Mouse (Mus musculus) erythroblast, adult 5-6 weeks (primary cell): Measurements from ENCODE around the gene Rassf3. TPM values are rescaled to one million over a fixed set of nuclear protein-coding genes. Genes with fewer than 3 reads are reported as not detected.
A peak's percentile ranks its signal among the peaks of the same experiment; 100 is the strongest.

Source experiments
- ATAC-seq: replicated peaks from 2 replicates; pipeline ENCODE4 v1.8.0; 2016; ENCODE audit warnings: moderate number of reproducible peaks, mild to moderate bottlenecking, moderate TSS enrichment, inconsistent platforms; ENCODE audit not compliant: poor library complexity, low FRiP score, severe bottlenecking
- total RNA-seq, 2 experiments: library from RNA; stranded (forward) in 1 of 2; stranded (reverse) in 1 of 2; fragments of 150-400 nt in 1 of 2; fragments of 200-764, 138-1000 nt in 1 of 2; gene quantifications; 2 replicates each; pipeline versions ENCODE4 v1.2.3 to v1.2.4; 2015 to 2017; ENCODE audit warnings: low replicate concordance in 2 of 2

The Rassf3 gene
- total RNA-seq, 2 experiments from 2014 or later, result 11.7 to 12.7 TPM

DNA sequence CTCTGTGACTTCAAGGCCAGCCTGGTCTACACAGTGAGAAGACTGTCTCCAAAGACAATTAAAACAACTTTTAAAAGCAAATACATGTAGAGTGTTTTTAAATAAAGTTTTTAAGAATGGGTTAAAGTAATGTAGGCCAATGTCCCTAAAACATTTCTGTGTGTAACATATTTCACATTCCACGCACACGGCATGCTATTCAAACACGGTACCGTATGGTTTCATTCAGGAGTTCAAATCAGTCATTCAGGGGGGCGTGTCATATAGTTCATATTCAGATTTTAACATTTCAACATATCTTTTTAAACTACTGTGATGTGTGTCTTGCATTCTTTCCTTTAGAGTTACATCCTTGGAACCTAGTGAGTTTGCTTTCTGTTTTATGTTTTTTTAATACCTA lies 7.9 kb downstream of the Rassf3 start:
- ATAC-seq, result no peak

DNA sequence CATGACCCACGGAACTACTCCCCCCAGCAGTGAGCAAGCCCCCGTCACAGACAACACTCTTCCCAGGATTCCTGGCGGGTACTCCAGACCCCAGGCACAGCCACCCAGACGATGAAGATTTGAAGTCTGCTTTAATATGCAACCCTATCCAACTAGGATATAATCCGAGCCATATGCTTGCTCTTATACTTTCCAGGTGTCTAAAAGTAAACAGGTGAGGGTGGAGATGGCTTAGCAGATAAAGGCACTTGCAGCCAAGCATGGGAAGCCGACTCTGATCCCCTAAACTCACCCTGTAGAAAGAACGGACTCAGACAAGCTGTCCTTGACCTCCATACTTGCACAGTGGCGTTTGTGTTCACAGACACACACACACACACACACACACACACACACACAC lies 8.4 kb downstream of the Rassf3 start:
- ATAC-seq, result no peak

DNA sequence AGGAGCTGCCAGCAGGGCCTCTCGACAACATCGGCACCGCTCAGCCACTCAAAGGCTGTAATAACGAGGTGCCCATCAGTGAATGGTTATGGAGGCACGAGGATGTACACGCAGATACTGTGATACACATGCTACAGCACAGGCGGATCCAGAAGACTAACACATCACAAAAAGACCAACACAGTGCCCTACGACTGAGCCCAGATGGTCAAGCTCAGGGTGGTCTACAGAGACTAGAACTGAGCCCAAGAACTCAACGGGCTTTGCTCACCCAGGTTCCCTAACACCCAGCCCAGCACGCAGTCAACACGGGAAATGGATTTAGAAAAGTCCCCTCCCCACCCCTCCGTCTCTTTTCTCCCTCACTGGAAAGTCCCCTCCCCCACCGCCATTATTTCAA lies 9.1 kb downstream of the Rassf3 start:
- no peak for ATAC-seq

DNA sequence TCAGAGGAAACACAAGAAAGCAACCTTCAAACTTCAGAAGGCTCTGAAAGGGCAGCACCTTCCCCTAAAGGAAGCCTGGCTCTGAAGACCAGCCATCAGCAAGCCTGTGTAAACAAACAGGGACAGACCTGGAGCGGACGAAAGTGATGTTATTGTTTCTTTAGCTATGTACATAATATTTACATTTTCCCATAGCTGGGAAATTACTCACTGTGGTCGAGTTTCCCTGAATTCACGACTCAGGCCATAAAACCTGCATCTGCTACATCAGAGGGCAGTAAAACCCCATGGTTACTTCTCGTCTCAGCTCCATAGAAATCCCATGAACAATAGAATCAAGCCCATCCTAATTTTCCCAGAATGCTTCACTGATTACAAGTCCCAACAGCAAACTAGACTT lies 11.1 kb downstream of the Rassf3 start:
- ATAC-seq, result no peak

DNA sequence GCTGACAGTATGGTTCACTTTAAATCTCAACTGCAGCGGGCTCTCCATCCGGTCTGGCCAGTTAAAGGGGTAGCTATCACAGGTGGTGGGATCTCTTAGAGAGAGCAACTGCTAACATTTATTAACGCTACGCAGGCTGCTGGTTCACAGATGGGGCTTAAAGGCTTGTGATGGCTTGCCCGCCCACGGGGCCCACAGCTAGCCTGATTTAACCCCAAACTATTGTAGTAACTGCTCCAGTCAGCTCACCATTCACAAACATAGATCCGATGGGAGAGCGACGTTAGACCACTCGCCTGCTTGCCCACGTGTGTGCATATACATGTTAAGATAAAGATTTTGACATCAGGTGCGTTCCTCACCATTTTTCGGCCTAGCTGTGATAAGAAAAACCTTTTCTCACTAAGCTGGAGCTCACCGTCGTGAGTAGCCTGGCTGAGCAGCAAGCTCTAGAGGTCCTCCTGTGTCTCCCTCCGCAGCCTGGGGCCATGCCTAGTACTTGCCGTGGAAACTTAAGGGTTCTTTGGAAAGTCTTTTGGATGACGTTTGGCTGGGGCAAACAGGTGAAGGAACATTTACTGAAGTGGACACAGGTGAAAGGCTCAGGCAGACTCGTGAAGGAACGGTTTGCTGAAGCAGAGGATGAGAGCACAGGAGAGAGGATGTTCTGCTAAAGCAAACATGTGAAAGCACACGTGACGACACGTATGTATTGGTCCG lies 13.8 kb downstream of the Rassf3 start:
- no peak for ATAC-seq

DNA sequence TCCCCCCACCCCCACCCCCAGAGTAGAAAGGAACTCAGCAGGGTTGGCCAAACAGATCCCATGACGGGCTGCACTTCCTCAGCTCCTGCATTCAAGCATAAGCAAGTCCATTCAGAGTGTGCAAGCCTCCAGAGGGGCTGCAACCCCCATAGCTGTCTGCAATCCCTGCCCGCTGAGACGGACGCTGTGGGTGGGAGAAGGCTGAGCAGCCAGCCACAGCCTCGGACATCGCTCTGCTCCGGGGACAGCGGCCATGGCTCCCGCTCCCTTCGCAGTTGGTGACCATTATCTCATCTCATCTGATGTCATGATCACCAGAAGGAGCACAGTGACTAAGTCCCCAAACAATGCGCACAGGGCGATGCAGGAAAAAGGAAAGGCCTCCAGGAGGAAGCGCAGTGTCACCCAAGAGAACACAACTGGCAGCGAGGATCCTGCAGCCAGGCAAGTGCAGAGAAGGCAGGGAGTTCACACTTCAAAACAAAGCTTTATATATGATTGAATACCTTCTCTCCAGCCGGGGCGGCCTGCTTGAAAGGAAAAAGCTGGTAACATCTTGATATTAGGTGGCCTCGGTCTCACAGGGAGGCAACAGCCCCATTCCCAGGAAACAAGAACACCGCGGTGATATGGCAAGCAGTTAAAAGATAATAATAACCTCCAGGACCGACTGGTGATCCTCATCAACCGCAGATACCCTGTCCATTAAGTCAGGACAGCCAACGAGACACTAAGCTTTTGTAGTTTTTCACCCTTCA lies 14.6 kb downstream of the Rassf3 start:
- no peak for ATAC-seq

DNA sequence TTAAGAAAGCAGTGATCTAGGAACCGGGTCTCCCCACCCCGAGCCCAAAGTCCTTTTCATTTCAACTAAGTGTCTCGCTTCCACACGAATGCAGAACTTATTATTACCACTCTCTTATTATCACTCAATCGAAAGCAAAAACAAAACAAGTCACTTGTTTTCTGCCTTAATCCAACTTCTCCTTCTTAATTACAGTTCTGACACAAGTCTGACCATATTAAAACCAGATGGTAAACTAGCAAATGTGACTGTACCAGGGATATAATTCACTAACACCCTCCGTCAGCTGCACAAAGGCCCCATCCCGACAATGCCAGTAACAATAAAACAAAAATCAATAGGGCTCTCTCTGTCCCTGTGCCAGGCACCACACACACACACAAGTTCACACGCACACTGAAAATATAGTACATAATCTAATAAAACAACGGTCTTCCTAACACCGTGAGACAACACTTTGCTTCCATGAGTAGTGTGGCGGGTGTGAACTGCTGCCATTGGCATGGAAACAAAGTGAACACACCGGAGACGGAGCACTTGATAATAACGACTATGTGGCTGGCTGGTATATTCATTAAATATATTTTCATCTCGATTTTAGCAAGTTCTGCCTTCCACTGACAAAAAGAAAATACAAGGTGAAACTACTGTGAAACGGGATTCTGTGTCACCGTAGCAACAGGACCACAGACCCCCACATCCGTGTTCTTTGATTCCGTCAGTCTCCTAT lies 16.9 kb downstream of the Rassf3 start:
- no peak for ATAC-seq

DNA sequence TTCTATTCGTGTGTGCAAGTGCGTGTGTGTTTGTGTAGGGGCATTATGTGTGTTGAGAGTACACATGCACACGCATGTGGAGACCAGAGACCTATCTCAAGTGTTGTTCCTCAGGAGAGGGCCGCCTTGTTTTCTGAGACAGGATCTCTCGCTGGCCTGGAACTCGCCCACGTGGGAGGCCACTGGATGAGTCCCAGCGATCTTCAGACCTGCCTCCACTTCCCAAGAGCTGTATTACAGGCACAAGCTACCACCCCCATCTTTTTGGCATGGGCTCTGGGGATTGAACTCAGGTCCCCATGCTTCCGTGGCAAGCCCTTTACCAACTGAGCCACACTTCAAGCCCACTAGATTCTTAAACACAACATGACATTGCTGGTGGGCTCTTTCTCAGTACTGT lies 17.7 kb downstream of the Rassf3 start:
- no peak for ATAC-seq

DNA sequence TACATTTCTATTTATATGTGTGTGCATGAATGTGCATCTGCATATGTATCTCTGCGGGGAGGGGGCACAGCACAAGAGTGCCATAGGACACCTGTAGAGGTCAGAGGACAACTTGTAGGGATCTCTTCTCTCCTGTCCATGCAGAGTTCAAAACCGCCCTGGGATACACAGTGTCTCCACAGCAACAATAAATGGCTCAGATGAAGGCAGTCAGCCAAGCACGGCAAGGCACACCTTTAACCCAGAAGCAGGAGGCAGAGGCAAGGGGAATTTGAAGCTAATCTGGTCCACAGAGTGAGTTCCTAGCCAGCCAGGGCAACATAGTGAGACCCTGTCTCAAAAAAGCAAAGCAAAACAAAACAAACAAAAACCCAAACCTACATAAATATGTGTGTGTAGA lies 18.8 kb downstream of the Rassf3 start:
- ATAC-seq, result no peak

DNA sequence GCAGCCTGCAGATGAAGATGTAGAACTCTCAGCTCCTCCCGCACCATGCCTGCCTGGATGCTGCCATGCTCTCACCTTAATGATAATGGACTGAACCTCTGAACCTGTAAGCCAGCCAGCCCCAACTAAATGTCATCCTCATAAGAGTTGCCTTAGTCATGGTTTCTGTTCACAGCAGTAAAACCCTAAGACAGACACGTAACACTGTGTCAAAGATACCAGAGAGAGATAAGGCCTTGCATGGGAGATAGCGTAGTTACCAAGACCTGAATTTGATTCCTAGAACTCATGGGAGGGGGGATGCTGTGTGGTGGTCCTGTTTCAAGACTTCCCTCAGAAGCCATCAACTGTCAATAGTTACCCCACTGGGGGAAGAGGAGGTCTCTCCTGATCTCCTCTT lies 20.6 kb downstream of the Rassf3 start:
- ATAC-seq, result no peak

DNA sequence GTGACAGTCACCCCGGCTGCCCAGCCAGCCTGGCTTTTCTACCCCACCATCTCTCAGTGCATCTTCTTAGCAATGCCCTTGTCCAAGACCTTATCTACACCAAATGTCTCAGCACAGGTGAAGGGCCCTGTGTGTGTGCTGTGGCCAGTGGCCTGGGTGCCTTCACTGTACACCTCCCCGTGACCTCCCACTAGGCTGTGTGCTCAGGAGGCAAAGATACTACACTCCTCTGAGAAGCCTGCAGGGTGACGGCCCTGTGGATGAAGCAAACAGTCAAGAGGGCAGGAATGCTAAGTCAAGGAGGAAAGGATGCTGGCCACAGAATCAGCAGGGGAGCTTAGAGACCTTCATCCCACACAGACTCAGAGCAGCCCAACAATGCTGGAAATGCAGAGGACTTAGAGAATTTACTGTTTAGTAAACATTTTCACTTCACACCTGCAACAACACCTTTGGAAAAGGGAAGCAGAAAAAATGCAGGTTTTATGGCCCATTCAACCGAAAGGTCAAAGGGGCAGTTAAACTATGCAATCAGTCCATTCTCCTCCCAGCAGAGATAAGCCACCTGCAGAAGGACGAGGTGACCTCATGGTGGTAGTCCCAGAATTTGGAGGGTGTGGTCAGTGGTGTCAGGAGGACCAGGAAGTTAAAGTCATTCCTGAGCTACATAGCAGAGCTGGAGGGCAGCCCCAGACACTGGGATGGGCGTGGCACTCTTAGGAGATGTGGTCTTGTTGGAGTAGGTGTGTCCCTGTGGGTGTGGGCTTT lies 21.3 kb downstream of the Rassf3 start:
- no peak for ATAC-seq

DNA sequence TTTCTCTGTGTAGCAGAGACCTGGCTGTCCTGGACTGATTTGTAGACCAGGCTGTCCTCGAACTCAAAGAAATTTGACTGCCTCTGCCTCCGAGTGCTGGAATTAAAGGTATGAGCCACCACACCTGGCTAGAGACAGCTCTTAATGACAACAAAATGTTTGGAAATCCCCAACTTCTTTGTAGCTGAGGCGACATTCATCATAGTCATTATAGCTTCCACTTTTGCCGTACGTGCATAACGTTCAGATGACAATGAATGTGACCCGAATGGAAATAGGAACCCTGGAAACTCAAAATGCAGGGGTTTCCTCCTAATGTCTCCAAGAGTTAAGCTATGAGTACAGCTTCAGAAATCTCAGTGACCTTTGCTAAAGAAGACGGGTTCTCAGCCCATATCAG lies 22.1 kb downstream of the Rassf3 start:
- ATAC-seq, result no peak

DNA sequence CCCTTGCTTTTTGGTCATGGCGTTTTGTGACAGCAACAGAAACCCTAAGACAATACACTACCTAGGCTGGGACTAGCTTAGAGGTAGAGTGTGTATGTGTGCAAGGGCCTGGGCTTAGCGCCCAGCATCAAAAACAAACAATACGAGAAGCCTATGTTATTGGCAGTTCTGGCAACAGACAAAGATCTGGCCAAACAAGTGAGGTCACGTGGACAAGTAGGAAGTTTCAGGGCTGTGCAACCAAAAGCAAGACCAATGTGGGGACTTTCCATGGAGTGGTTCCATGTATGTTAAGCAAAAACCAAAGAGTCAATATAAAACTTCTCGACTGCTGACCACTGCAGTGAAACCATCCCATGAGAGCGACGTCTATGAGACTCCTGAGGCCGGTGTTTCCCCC lies 30.3 kb downstream of the Rassf3 start:
- ATAC-seq, result no peak

DNA sequence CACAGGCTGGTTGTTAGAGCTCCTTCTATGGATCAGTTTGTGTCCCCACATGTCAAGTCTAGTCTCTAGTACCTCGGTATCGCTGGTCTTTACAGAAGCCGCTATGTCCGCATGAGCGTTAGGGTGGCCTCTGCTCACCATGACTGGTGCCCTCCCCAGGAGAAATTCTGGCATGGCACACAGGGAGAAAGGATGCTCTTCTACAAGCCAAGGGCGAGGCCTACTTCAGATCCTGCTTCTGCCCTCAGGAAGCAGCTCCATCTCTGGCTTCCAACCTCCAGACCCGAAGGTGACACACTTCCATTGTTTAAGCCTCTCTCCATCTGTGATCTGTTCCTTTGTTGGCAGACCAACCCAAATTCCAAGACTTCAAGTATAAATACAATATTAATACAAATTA lies 31.9 kb downstream of the Rassf3 start:
- ATAC-seq, result no peak

DNA sequence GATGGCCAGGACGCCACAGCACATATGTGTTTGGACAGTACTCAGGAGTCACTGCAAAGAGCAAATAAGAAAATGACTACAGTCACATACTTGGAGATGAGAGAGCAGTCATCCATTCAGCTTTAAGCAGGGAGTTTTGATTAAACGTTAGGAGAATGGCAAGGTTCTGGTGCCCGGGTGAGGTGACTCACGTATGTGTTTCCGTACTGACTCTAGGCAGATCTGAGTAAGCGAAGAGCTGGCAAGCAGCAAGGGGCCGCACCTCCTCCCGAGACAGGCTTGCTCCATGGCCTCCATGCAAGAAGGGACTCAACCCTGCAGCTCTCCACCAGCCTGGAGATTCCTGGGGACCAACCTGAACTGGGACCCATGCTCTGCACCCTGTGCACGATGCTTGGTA lies 32.4 kb downstream of the Rassf3 start:
- ATAC-seq, result 0 out of 2 replicates have a peak, but pooled peaks have one; percentile 19

DNA sequence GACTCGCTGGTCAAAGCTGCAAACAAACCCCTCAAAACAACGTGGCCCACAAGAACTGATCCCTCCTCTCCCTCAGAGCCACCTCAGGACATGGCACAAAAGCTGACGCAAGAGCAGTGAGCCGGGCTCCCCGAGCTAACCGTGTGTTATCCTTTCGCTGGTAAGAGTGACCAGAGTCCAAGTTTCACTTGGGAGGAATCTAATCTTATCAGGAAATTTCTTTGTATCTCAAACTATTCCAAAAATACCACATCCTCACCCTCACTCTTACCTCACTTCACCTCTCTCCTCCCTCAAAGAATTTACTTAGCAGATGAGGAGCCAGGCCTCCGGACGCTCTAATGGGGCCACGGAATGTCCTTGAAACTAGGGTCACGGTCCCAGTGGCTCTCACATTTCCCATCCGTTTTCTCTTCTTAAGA lies 36.8 kb downstream of the Rassf3 start:
- ATAC-seq, result no peak

DNA sequence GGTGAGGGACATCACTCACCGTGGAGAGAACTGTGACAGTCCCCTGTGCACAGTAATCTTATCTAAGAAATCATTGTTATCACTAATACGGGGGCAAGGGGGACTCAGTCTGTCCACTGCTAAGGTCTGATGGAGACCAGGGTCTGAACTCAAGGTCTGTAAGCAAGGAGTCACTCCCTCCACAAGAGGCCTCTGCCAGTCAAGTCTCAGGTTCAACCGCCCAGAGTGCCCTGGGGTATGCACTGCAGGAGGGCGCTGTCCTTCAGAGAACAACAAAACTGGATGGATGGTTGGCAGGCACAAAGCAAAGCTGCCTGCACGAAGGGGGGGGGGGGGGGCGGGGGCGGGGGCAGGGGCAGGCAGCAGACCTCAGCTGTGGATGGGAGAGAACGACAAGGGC lies 38.0 kb downstream of the Rassf3 start:
- no peak for ATAC-seq

DNA sequence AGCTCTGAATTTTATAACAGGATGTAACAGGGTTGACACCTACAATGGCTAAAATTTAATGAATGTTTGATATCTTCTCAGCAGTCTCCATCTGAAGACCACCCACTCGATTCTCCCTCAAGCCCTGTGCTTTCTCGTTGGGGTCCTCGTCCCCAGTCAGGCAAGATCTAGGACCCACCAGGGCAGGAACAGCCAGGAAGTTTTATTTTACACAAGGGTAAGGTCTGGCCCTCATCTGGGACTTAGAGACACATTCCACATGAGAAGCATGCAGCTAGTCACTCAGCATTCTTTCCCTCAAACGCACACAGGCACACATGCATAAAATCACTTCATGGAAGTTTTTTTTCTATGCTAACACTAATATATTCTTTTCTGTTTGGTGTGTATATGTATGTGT lies 39.5 kb downstream of the Rassf3 start:
- no peak for ATAC-seq

DNA sequence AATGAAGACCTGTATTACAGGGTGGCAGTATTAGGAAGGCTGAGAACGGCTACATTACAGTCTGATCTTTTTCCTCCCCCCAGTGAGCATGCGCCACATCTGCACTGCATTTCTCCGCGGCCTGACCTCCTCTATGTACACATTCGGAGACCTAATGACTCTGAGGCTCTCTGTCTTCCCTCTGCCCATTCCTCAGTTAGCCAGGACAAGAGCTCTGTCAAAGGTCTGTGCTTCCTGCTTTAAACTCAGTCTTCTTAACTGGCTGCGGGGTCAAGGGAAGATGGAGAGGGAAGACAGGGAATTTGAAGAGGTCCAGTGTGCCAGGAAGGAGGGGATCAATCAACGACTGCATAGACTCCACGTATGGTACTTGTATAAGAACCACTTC lies 39.9 kb downstream of the Rassf3 start:
- no peak for ATAC-seq

DNA sequence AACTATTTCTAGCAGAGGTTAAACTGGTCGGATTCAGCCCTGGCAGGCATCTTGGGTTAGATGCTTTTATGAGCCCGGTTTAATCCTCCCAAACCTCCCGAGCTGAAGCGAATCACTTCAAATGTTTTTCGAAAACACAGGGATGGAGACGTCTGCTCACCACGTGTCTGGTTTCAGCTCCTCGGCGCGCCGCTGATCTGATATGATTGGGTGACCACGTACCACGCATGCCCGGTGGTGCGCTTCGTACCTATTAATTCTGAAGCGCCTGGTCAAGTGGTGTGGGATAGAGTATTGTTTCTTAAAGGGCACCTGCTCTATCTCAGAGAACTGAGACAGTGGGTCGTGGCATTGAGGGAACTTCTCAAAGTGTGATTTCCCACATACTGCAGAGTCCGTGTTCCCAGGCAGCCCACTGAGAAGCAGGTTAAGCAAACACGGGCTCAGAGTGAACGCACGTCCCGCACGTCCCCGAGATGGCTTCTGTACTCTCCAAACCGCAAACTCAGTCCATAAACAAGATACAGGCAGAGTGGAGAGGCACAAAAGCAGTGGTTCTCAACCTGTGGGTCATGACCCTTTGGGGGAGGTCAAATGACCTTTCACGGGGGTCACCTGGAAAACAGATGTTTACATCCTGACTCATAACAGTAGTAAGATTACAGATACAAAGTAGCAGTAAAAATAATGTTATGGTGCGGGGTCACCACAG lies 40.4 kb downstream of the Rassf3 start:
- ATAC-seq, result no peak
